Mouse (Mus musculus) thymus, adult 2 months (tissue): ENCODE data around the gene Bglap.

Experiments
- CTCF ChIP-seq: fragments of 200-500 bp; IDR thresholded peaks from 2 replicates; pipeline ENCODE4 v1.5.1; 2012; ENCODE audit warnings: mild to moderate bottlenecking, control low read depth, low read length, moderate library complexity, borderline replicate concordance; ENCODE audit not compliant: control insufficient read depth, poor library complexity, insufficient read depth; ENCODE audit errors: extremely low read depth
- POLR2A ChIP-seq: fragments of 200-500 bp; IDR thresholded peaks from 2 replicates; pipeline ENCODE4 v1.6.1; 2012; ENCODE audit warnings: mild to moderate bottlenecking, low read length, control low read depth, moderate library complexity; ENCODE audit not compliant: control insufficient read depth, poor library complexity, insufficient read depth; ENCODE audit errors: extremely low read depth

DNA sequence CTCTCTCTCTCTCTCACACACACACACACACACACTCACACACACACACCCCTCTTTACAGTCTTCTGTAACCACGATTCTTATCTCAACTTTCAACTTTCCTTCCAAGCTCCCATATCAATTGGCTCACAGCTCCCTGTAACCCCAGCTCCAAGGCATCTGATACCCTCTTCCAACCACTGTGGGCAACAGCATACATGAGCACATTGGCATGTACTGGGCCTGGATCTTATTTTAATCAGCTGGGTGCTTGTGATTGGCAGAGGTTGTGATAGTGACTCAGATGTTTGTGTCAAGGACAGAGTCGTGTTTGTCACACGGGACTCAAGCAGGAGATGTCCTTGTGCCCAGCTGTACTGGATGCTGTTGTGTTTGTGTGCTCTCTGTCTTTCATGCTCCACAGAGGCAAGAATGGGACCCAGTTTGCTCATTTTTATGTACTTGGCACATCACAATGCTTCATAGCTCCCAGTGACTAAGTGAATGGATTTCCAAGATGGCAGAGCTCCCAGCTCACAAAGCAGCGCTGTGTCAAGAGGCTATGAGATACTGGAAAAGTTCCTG is 43.2 kb upstream of the Bglap start:
- TF ChIP-seq CTCF, result no peak
- TF ChIP-seq POLR2A, result no peak
